Mouse (Mus musculus) layer of hippocampus, postnatal 36 days (tissue): ENCODE results near the gene Ctbp2. TPM values are rescaled to one million over a fixed set of nuclear protein-coding genes. Genes with fewer than 3 reads are reported as not detected.

Experiments
- DNase-seq, 2 experiments: peaks; one replicate each; pipeline ENCODE4 v3.0.0; 2022
- total RNA-seq, 2 experiments: library from RNA; stranded (reverse); gene quantifications; 2 replicates each; pipeline ENCODE4 v1.2.3; 2021

Ctbp2 gene
- total RNA-seq, 2 experiments from 2014 or later = 50.2 to 57.2 TPM

DNA sequence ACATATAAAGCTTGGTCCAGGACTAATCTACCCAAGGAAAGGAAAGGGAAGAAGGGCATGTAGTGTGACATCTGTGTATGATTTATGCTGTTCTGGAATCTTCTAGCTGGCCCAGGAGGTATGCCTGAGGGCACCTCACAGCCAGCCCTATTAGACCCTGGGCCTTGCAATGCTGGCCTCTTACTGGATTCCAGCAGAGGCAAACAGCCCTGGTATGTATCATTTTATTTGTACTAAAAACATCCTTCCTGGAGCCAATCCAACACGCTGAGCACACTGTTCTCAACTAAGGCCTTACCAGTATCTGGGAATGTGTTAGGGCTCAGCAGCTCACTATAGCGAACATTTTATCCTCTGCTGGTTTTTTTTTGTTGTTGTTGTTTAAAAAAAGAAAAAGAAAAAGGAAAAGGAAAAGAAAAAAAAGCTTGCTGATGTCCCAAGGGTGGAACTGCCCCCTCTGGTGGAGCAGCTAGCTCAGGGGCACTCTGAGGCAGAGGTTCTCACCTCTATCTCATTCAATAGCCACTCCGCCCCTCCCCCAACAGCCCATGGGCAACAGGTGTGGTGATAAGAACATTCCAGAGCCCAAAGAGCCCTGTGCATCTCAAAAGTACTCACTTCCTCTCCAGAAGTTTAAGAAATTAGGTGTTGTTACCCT, 83.3 kb downstream of the Ctbp2 start:
- no peak for DNase-seq

DNA sequence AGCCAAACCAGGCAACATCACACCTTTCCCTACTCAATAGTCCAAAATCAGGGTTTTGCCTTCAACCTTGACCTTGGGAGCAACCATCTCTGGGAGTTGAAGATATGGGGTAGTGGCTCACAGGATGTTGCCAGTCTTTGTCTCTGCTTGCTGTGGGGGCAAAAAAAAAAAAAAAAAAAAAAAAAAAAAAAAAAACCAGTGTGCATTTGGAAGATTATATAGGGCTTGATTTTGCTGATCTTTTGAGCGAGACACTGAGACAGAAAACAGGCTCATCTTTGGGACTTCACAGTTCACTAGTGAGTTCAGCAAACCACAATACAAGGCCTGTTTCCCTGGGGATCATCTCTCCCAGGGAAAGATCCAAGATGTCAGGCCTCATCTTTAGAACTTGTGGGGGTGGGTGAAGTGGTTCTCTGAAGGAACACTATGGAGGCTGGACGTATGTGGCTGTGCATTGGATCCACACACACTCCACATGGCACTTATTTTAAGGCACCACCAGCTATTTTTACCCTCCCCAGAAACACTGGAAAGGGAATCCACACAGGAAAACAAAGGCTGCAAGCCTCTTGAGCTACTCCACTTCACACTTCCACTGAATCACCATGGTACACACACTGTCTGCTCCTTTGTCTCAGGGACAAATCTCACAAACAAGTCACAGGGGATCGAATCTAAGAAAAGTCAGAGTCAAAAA, 84.4 kb downstream of the Ctbp2 start:
- no peak for DNase-seq

DNA sequence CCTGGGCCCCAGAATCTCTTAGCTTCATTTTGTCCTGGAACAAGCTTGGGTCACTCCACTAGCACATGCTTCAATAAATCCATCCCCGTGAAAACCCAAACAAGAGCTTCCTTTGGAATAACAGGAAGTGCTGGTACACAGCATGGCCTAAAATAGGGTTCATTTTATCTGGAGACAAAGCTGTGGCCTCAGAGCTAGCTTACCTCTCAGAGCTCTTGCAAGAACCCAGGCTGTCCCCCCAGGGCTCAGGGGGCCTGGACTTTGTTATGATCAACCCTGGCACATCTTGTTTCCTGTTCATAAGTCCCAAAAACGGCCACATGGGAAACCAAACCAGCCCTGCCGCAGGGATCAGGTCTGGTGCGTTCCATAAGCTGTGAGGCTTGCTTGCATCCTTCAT, 86.5 kb downstream of the Ctbp2 start:
- DNase-seq = no peak

DNA sequence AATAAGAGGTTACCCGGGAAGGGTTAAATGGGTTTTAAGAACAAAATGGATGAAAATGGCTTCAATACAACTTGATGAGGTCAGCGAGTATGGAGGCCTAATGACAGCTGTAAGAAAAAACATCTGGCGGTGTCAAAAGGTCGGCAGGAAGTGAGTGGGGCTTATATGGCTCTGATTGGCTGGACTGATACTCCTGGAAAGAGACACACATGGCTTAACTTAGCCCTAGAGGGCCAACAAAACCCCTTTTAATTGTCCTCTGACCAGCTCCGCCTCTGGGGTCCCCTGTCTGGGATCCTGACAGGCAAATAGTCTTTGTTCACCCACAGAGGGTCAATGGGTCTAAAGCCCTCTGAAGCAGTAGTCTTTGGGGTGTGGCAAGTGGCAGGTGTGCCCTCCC, 86.9 kb downstream of the Ctbp2 start:
- no peak for DNase-seq

DNA sequence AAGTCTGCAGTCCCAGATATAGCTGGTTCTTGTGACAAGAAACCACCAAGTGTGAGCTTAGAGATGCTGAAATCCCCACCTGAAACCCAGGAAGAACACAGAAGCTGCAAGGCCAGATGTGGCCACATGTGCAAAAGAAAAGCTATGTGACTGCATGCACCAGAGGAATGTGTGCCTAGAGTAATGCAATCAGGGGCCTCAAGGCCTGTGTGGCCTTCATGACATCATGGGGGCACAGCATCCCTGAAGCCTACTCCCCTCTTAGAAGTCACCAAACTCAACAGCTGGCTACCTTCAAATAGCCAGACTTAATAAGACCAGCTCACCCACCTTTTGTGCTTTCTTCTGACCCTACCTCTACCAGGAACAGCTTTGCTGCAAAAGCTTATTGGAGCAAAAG, 88.3 kb downstream of the Ctbp2 start:
- no peak for DNase-seq

DNA sequence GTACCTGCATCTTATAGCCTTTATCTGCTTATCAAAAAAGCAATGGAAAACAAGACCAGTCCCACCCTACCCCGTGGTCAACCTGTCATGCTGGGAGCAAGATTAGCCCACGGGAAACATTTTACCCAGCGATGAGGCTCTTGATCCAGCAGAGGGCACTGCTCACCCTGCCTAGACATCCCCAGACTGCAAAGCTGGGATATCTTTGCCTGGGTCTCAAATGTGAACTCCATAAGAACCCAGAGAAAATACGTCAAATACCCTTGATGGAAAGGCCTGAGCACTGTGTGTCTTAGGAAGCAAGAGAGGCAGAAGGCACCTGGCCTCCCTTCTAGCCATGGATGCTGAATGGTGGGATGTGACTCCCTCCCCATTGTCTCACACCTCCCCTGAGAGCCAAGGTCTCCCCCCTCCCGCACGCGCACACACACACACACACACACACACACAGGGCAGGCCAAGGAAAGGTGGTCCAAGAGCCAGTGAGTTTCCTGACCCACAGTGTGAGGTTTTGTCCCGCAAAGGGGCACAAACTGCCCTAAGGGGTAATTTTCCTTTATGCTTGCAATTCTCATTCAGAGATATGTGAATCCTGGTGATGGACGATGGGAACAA, 91.5 kb downstream of the Ctbp2 start:
- DNase-seq = peak; percentile 52 to 62

DNA sequence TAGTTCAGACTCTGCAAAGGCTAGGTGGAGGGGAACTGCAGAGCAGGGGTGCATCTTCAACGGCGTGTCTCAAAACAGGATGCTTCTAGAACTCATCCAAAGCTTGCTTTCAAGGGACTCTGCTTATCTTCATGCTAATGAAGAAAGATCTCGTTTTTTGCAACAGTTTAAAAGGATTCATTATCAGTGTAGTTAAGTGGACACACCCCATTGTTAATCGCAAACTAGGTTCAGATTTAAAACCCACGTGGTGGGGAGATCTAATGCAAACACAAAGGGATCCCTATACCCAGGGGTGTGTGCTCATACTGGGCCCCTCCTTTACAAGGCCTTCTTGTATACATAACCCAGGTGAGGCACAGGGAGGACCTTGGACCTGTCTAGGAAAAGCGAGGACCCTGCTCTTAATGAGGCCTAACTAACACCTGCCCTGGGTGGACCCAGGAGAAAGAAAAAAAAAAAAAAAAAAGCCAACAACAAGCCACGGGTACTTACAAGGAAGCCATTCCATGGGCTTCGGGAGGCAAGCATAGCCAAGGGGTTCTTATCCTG, 94.6 kb downstream of the Ctbp2 start:
- DNase-seq = no peak

DNA sequence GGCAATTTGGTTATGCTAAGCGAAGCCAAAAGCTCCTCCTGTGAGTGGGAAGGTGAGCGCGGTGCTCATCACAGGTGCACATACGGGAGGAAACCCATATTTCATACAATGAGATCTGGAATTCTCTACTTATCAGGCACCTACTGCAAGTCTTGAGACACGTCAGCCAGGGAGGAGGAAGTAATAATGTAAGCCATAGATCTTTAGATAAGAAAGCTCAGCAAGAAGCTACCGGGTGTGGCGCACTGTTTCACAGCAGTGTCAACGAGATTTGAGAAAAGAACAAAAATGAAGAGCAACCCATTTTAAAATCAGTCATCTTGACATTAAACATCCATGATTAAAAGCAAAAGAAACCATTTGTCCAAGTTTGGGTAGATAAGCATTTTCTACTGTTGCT, 95.2 kb downstream of the Ctbp2 start:
- DNase-seq = no peak

DNA sequence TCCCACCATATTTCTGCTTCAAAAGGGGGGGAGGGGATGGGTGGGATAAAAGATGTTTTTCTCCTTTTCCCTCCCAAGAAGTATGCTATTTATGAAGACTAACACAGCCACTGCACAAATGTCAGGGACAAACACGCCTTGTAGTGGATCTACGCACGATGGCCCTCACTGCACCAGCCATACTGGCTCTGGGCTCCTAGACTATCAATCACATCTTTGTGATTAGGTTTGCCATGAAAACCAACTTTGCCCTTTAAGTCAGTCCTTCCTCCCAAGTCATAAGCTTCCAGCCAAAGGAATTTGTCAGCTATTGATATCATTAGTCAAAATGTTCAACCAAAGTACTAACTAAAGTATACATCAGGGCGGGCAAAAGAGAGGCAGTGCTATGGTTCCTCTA, 96.2 kb downstream of the Ctbp2 start:
- DNase-seq = no peak

DNA sequence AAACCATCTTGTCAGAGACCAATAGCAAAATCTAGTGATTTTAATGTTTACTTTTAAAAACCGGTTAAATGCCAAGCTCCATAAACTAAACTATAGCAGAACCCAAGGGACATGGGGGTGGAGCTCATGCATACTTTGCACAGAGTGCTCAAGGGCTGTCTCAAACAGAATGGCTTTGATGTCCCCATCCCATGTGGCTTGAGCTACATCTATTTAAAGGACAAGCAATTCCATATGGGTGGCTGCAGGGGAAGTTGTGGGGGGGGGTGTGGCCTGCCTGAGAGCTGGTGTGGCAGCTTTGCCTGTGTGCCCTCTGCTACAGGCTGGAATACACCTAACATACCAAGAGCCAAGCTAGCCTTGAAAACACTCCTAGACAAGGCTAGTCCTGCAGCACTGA, 99.5 kb downstream of the Ctbp2 start:
- no peak for DNase-seq

DNA sequence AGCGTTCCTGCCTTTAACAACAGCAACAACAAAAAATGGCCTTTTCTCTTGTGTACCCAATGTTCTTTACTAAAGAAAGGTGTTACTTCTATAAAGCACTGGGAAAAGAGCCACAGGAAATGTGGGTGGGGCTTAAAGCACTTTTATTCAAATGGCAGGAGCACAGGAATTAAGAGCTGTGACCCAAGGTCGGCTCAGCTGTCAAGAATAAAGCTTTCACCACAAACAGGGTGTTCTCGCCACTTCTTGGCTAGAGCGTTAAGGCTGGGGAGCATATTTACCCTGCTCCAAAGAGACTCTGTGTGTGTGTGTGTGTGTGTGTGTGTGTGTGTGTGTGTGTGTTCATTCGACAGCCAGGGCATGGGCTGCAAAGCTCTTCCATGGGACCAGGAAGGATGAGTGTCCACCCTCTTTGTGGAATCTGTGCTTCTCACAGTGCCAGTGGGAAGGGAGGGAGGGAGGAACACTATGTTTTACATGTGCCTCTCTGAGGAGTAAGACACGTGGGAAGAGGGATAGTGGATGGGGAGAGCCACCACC, 104.6 kb downstream of the Ctbp2 start:
- no peak for DNase-seq

DNA sequence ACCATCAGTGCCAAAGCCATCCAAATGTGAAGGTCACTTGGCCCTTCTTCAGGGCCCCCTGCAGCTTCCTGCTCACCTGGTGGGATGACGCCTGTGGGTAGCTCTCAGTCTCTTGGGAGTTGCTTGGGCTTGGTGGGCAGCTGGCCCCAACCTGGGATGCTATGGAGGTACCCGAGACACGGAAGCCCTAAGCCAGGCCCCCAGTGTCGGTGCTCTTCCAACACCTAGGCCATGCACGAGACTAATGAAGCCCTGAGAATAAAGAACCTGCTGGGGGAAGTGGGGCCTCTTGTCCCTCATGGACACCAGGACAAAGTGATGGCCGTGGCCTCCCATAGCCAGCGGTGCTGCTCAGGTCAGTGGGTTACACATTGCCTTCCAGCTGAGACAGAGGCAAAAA, 105.2 kb downstream of the Ctbp2 start:
- DNase-seq = no peak

DNA sequence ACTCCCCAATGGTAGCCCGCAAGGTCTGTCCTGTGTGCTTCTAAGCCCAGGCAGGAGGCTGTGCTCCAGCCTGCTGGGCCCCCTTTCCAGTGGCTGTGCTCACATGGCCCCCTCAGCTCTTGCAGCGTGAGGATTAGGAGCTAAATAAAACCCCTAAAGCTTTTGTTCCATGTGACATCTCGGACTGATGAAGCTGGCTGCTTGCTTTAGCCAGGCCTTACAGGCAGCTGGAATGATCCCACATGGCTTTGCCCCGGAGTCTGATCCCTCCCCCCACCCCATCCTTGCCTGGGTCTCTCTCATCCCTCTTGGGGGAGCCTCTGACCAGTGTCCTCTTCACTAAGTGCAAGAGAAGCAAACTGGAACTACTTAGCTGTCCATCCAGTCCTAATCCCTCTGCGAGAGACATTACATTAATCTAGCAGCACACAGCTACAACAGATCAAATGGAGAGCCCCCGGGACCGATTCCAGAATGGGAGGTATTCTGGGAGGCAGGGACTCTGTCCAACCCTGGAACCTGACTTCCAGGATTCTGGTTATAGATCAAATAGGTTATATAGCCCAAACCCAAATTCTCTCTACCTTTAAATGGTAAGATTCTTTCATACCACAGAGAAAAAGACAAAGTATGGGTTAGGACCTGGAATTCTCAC, 108.6 kb downstream of the Ctbp2 start:
- DNase-seq = no peak

DNA sequence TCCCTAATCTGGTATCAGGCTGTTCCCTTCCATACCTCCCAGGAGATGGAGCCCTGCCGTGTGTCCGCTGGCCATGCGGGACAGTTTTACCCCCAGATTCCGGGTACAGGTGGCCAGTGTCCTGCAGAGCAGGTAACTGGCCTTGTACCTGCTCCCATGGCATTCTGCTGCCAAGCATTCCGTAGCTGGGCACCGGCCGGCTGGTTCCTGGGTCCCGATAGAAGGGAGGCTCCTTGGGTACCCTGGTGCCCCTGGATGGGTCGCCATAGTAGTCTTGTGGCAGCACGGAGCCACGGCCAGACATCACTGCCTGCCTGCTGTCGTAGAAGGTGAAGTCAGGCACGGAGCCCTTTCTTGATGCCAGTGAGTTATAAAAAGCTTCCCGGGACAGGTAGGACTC, 109.5 kb downstream of the Ctbp2 start:
- DNase-seq = no peak

DNA sequence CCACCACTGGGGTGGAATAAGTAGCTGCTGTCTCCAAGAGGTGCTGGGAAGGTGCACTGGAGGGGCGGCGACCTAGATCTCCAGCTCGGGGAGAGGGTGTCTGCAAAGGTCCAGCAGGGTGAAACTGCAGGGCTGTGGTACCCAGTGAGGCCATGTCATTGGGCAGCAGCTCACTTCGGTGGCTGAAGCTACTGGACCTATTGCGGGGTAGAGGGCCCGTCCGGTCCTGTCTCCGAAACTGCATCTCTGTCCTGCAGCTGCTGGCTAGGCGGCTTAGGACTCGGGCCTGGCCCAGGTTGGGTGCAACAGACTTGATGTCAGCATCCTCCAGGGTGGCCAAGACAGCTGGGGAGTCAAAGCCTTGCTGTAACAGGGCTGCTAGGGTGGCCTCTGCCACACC, 110.2 kb downstream of the Ctbp2 start:
- DNase-seq = no peak

DNA sequence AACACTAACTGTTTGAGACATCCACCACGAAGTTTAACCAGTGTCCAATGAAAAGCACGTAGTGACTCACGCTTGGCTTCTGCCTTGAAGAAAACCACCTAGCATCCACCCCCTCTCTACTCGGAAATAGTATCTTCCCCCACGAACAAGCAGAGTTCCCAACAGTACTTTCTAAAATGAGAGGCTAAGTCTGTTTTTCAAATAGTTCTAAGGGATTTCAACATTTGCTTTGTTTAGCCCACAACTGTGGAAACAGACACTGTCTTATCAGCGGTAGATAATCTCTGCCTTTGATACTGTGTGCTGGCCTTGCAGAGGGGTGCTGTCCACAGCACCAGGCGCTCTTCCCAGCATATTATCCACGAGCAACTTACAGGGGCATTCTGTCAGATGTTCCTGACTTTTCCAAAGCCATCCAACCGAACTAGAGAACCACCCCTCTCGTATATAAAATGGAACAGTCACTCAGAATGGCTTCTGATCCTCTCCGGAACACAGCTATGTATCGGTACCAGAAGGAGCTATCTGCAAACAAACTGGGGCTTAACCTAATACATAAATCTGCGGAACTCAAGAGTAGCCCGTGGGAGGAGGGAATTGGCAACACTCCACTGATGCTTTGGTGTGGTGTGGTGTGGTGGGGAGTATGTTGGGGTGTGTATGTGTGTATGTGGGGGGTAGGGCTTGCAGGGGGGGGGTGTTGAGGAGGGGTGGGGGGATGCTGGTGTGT, 111.4 kb downstream of the Ctbp2 start:
- DNase-seq = no peak

DNA sequence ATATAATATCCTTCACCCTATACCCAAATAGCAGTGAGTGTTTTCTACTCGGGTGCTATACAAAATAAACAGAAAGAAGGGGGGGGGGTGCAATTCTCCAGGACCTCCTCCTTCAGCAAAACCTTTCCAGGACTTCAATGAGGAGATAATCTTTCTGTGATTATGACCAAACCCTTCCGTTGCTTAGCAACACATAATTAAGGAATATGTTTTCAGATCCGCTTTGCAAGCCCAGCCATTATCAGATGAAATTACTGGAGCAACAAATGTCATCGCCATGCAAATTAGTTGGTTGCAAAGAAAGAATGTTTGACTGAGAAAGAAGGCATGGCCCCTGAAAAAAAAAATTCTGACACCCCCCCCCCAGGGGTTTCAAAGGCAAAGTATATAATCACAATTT, 112.5 kb downstream of the Ctbp2 start:
- no peak for DNase-seq

DNA sequence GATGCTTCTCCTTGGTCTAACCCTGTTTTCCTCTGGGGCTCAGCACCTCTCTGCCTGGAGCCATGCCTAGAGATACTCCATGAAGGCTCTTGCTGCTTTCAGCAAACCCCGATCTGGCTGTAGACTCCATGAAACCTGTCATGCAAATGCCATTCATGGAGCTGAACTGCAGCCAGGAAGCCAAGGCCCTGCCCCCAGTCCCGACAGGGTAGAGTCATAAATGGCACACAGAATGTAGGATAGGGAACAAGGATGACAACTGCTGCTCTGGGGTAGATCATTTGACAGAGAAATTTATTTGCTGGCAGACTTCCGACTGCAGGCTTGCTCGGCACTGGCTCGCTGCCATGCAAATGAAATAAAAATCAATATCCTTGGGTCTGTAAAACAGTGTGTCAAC, 113.0 kb downstream of the Ctbp2 start:
- peak; percentile 75 to 76 for DNase-seq

DNA sequence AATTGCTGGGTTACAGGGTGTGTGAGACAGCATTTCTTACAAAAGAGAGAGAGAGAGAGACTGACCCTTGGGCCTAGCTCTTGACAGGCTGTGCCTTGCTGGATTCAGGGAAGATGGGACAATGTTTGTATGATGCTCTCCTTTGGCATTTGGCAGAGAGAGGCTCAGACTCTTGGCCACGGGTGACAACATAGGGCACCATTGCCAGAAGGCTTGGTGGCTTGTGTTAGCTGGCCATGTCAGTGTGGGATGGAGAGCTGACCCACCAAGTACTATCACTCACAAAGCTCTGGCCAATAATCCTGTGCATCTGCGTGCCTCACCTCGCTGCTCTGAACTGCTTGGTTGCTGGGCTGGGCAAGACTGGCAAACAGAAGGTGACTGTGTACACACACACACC, 113.7 kb downstream of the Ctbp2 start:
- DNase-seq = no peak

DNA sequence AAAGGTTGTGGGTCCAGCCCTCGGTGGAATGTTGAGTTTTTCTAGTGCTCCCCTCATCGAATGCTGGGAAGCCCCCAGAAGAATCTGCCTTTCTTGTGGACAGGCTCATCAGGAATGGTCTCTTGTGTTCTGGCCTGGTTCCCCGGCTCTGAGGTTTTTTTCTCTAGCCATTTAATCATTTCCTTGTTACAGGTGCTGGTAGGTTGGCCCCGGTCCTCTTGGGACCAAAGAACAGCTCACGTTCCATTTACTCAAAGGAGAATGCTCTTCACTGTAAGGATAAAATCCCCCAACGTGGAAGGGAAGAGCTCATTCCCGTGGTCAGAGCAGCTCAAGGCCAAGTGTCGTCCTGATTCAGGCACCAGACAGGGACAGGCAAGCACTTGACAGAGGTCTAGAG, 114.5 kb downstream of the Ctbp2 start:
- DNase-seq = no peak

DNA sequence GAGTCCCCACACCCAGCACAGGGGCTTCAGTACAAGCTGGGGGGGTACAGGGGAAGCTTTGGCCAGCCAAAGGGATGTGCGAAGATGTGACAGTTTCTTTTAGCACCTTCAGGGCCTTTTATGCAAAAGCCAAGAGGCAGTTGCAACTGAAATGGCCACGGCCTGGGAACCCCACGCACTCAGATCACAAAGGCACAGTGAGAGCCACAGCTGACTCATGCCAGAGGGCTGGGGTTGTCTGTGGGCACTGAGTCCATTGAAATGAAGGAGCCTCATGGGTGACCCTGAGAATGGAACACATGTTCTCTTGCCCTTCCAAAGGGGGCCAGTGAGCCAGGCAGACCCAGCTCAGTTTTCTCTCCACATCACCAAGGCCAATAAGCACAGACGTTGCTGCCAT, 115.5 kb downstream of the Ctbp2 start:
- DNase-seq = no peak

DNA sequence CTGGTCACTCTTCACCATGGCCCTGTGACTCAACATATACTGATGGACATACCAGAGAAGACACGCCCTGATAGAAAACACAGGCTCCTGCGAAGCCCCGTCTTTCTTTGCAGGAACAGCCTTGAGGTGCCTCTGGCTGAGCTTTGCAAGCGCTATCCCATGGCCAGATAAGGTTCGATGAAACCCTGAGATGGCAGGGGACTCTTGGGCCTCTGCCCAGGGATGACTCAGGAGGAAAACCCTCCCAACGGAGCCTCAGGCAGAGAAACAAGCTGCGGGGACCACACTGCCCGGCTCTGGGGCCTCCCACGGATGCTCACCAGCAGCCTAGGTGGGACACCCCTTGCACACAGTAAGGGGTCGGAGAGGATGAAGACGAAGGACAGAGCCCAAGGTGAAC, 116.8 kb downstream of the Ctbp2 start:
- DNase-seq = no peak
